Mouse (Mus musculus): ENCODE measurements around the gene Bend4.

DNA sequence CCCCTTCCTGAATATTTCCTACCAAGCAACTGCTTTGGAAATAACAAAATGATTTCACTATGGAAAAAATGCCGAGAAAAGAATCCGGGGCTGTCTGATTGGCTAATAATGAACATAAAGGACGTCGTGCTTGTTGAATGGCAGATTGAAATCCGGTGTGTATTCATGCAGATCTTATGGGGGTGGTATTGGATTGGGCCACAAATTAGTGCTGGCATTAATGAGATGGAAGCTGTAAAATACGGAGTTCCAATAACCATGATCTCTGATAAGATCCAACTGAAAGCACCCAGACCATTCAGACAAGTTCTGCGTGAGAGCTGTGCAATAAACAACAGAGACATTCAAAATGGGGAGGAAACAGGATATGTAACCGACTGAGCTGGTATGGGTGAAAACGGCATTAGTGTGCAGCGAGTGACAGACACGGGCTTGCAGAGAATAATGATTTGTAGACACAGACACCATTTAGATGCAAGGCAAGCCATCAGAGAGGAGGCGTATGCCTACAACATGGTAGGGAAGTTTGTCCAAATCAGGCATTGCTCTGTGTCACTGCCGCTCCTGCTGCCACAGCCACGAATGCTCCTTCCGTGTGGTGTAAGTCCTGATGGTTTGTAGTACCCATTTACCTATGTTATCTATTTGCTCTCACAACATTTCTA, 38.9 kb upstream of the Bend4 start:
- TF ChIP-seq POLR2A (IDR thresholded peaks at IDR 0.05; ENCODE audit: control insufficient read depth, low read depth, low read length): no peak
- TF ChIP-seq CTCF (IDR thresholded peaks at IDR 0.05; ENCODE audit: control insufficient read depth, insufficient read depth, insufficient replicate concordance, low read depth, low read length): no peak
